Mouse (Mus musculus): ENCODE data around the gene Rrp8. TPM values are rescaled to one million over a fixed set of nuclear protein-coding genes. Genes with fewer than 3 reads are reported as not detected.

The Rrp8 gene
- polyA plus RNA-seq (2016; fragmentation: Nextera tagmentation; extraction: Ambion mirVana): 31.4 and 32.3 TPM in 2 replicates

- H3K9ac ChIP-seq: peak within 1 kb of the TSS; percentile 70
- ATAC-seq (ENCODE audit: low FRiP score, low read depth): peak; percentile 56; the same call in 1 of the 2 replicates
- peak within 1 kb of the TSS; percentile 82 for H3K4me3 ChIP-seq
- peak within 1 kb of the TSS; percentile 50 for H3K27ac ChIP-seq
- peak within 1 kb of the TSS; percentile 87 for H3K4me2 ChIP-seq (replicated peaks)
- H3K9me3 ChIP-seq: no peaks in the 10 kb centered on the region
- WGBS: under 1% methylated on average over 30 of the region's 30 CpGs
- H3K4me1 ChIP-seq: peaks cover 16% of the 10 kb centered on the region
- H3K27me3 ChIP-seq (replicated peaks): no peaks in the 10 kb centered on the region
- H3K36me3 ChIP-seq: peaks cover 52% of the 10 kb centered on the region
Observed at GRCm38 (mm10) chr7:105736911-105737521, at the start of gene Rrp8. Gene Rrp8, minus strand, starts transcription at chr7:105737385.

DNA sequence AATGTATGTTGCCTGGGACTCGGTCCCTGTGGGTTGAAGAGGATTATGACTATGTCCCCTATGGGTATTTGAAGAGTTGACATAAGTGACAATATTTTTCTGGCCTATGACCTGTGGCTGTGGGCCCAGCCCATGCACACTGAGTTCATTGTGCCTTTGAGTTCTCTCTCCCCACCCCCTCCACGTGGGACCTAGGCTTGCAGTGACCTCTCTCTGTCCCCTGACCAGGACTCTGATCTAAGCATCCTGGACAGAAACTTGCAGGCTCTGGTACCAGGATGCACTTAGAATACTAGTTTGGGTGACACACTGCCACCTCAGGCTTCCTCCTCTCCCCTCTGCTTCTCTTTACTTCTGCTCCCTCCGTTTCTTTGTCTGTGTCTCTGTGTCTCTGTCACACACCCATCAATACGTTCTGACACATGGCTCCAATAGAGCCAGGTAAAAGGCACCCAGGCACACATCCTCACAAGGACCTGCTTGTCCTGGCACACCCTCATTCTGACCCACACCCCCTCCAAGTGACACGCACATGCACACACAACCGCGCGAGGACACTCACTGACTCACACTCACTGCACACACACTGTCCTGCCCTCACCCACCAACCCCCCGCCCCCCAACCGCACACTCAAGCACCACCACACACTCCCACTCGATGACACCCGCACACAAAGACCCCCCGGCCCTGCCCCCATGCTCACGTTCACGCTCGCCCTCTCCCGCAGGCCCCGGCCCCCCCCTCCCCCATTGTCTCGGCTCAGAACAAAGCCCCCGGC, 49.5 kb upstream of the Rrp8 start:
- Histone ChIP-seq H3K4me3 (peak overlapping the region; percentile 97), H3K27ac (peak overlapping the region; percentile 93), H3K4me1 (peaks cover 41% of the 10 kb centered on the region), H3K36me3 (peaks cover 27% of the 10 kb centered on the region), H3K27me3 (replicated peaks) (no peaks in the 10 kb centered on the region), H3K9ac (peak overlapping the region; percentile 100), H3K4me2 (replicated peaks) (peak overlapping the region; percentile 84), H3K9me3 (no peaks in the 10 kb centered on the region)
- 2% methylated on average over 20 of the region's 20 CpGs for WGBS
- peak; percentile 72 for ATAC-seq (ENCODE audit: low FRiP score, low read depth)

GRCm38 (mm10) chr7:105784556-105784955, 47.4 kb upstream of the Rrp8 start:
- no peak for ATAC-seq (ENCODE audit: low FRiP score, low read depth)
- Histone ChIP-seq H3K4me3 (0 out of 2 replicates have a peak overlapping the region, but pooled peaks have one; percentile 13), H3K4me2 (replicated peaks) (peak overlapping the region; percentile 84), H3K9ac (peak overlapping the region; percentile 35; the same call in 1 of the 2 replicates), H3K27me3 (replicated peaks) (no peaks in the 10 kb centered on the region), H3K27ac (no peak overlapping the region), H3K9me3 (no peaks in the 10 kb centered on the region), H3K36me3 (peaks cover 48% of the 10 kb centered on the region), H3K4me1 (peaks cover 42% of the 10 kb centered on the region)
- 8% methylated on average over 4 of the region's 4 CpGs for WGBS

GRCm38 (mm10) chr7:105783861-105784260, 46.7 kb upstream of the Rrp8 start:
- 61% methylated on average over 4 of the region's 4 CpGs for WGBS
- Histone ChIP-seq H3K27ac (no peak overlapping the region), H3K27me3 (replicated peaks) (no peaks in the 10 kb centered on the region), H3K36me3 (peaks cover 55% of the 10 kb centered on the region), H3K4me2 (replicated peaks) (peak overlapping the region; percentile 84), H3K9me3 (no peaks in the 10 kb centered on the region), H3K4me1 (peaks cover 49% of the 10 kb centered on the region), H3K9ac (0 out of 2 replicates have a peak overlapping the region, but pooled peaks have one; percentile 35), H3K4me3 (no peak overlapping the region)
- no peak for ATAC-seq (ENCODE audit: low FRiP score, low read depth)

GRCm38 (mm10) chr7:105778553-105779265, 41.5 kb upstream of the Rrp8 start:
- H3K27me3 ChIP-seq (replicated peaks): no peaks in the 10 kb centered on the region
- H3K27ac ChIP-seq: peak overlapping the region; percentile 4; the same call in 1 of the 2 replicates
- H3K4me1 ChIP-seq: peaks cover 42% of the 10 kb centered on the region
- H3K4me2 ChIP-seq (replicated peaks): peak overlapping the region; percentile 34
- peaks cover 72% of the 10 kb centered on the region for H3K36me3 ChIP-seq
- H3K9me3 ChIP-seq: no peaks in the 10 kb centered on the region
- no peak overlapping the region for H3K4me3 ChIP-seq
- peak overlapping the region; percentile 18; the same call in 1 of the 2 replicates for H3K9ac ChIP-seq
- 24% methylated on average over 4 of the region's 4 CpGs for WGBS
- ATAC-seq (ENCODE audit: low FRiP score, low read depth): peak; percentile 56; the same call in 1 of the 2 replicates

DNA sequence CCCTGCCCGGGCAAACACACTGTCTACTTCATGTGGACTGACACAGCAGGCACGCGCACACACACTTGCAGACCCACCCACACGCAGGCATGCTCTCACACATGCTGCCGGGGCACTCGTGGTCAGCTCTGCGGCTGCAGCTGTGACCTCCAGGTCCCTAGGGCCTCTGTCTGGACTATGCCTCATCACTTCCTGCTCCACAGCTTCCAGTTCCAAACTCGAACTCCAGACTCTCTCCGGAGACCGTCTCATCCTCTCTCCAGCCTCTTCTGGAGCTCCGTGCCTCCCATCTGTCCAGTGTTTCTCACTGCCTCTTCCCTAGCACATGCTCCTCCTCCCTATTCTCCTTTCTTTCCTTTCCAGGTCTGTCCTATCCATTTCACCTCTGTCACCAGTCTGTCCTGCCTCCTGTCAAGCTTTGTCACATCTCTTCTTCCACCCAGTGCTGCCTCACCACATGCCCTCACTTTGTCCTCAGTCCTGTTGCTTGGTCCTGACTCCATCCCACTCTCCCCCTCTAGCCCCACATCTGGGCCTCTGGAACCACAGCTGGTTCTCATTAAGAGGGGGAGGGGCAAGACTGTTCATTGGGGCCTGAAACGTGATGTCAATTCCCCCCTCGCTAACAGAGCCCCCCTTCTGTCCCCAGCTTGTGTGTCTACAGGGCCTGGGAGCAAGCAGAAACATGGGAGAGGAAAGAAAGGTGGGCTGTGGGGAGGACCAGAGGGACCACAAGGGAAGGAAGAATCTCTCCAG, 40.8 kb upstream of the Rrp8 start:
- 0 out of 2 replicates have a peak overlapping the region, but pooled peaks have one; percentile 18 for H3K9ac ChIP-seq
- peaks cover 37% of the 10 kb centered on the region for H3K4me1 ChIP-seq
- WGBS: 56% methylated on average over 13 of the region's 13 CpGs
- peak overlapping the region; percentile 4; the same call in 1 of the 2 replicates for H3K27ac ChIP-seq
- no peaks in the 10 kb centered on the region for H3K27me3 ChIP-seq (replicated peaks)
- ATAC-seq (ENCODE audit: low FRiP score, low read depth): peak; percentile 46
- H3K36me3 ChIP-seq: peaks cover 74% of the 10 kb centered on the region
- no peaks in the 10 kb centered on the region for H3K9me3 ChIP-seq
- no peak overlapping the region for H3K4me3 ChIP-seq
- peak overlapping the region; percentile 34 for H3K4me2 ChIP-seq (replicated peaks)

- H3K9me3 ChIP-seq: no peaks in the 10 kb centered on the region
- WGBS: 92% methylated on average over 1 of the region's 1 CpGs
- no peak for ATAC-seq (ENCODE audit: low FRiP score, low read depth)
- peaks cover 32% of the 10 kb centered on the region for H3K4me1 ChIP-seq
- peaks cover 74% of the 10 kb centered on the region for H3K36me3 ChIP-seq
- no peak overlapping the region for H3K4me3 ChIP-seq
- H3K4me2 ChIP-seq (replicated peaks): peak overlapping the region; percentile 34
- H3K9ac ChIP-seq: no peak overlapping the region
- no peaks in the 10 kb centered on the region for H3K27me3 ChIP-seq (replicated peaks)
- no peak overlapping the region for H3K27ac ChIP-seq
Observed at GRCm38 (mm10) chr7:105777316-105777715, 40.1 kb upstream of the Rrp8 start.

- no peak overlapping the region for H3K4me2 ChIP-seq (replicated peaks)
- peaks cover 36% of the 10 kb centered on the region for H3K4me1 ChIP-seq
- H3K4me3 ChIP-seq: no peak overlapping the region
- ATAC-seq (ENCODE audit: low FRiP score, low read depth): no peak
- H3K9me3 ChIP-seq: no peaks in the 10 kb centered on the region
- no peak overlapping the region for H3K27ac ChIP-seq
- no peak overlapping the region for H3K9ac ChIP-seq
- no peaks in the 10 kb centered on the region for H3K27me3 ChIP-seq (replicated peaks)
- peaks cover 74% of the 10 kb centered on the region for H3K36me3 ChIP-seq
- 92% methylated on average over 2 of the region's 2 CpGs for WGBS
Observed at GRCm38 (mm10) chr7:105776026-105776425, 38.8 kb upstream of the Rrp8 start.

GRCm38 (mm10) chr7:105774661-105775060, 37.5 kb upstream of the Rrp8 start:
- Histone ChIP-seq H3K4me2 (replicated peaks) (no peak overlapping the region), H3K36me3 (peaks cover 74% of the 10 kb centered on the region), H3K27ac (no peak overlapping the region), H3K9me3 (no peaks in the 10 kb centered on the region), H3K9ac (no peak overlapping the region), H3K4me1 (peaks cover 41% of the 10 kb centered on the region), H3K27me3 (replicated peaks) (no peaks in the 10 kb centered on the region), H3K4me3 (no peak overlapping the region)
- ATAC-seq (ENCODE audit: low FRiP score, low read depth): no peak
- WGBS: 43% methylated on average over 8 of the region's 8 CpGs

DNA sequence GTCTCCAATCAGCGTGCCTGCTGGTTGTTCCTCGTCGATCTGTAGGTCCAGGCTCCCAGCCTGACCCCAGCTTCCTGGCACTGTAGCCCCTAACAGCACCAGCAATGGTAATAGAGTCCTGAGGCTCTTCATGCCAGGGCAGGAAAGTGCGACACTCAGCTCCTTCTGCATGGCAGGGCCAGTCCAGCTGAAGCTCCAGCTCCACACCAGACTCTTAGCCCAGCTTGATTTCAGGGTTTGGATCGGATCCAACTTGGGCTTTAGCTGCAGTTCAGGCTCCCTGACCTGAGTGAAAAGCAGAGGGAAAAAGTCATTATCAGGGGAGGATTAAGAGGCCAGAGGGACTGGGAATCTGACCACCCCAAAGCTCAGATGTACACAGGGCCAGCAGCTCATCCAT, 35.9 kb upstream of the Rrp8 start:
- H3K27ac ChIP-seq: no peak overlapping the region
- no peak overlapping the region for H3K4me3 ChIP-seq
- no peaks in the 10 kb centered on the region for H3K9me3 ChIP-seq
- H3K36me3 ChIP-seq: peaks cover 63% of the 10 kb centered on the region
- ATAC-seq (ENCODE audit: low FRiP score, low read depth): no peak
- peaks cover 34% of the 10 kb centered on the region for H3K4me1 ChIP-seq
- no peak overlapping the region for H3K4me2 ChIP-seq (replicated peaks)
- WGBS: 94% methylated on average over 5 of the region's 5 CpGs
- no peak overlapping the region for H3K9ac ChIP-seq
- H3K27me3 ChIP-seq (replicated peaks): no peaks in the 10 kb centered on the region

DNA sequence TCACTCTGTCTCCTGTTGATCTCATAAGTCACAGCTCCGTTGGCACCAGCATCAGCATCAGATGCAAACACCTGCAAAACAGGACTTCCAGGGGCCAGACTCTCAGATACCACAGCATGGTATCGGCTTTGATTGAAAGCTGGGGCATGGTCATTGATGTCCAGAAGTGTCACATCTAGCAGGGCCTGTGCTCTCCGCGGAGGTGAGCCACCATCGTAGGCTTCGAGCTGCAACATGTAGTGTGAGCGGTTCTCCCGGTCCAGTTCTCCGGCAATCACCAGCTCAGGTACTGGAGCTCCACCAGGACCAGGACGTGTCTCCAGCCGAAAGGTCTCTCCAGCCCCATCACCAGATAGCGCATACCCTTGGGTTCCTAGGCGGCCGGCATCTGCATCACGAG, 35.1 kb upstream of the Rrp8 start:
- Histone ChIP-seq H3K4me2 (replicated peaks) (no peak overlapping the region), H3K4me3 (no peak overlapping the region), H3K9me3 (no peaks in the 10 kb centered on the region), H3K27ac (no peak overlapping the region), H3K27me3 (replicated peaks) (no peaks in the 10 kb centered on the region), H3K9ac (no peak overlapping the region), H3K4me1 (peaks cover 36% of the 10 kb centered on the region), H3K36me3 (peaks cover 65% of the 10 kb centered on the region)
- WGBS: 94% methylated on average over 15 of the region's 15 CpGs
- no peak for ATAC-seq (ENCODE audit: low FRiP score, low read depth)
